18 mouse cellular contexts compared by ENCODE assay signal in genomic region chr15:89285004-89285403, GRCm38 (mm10). TPM values are rescaled to one million over a fixed set of nuclear protein-coding genes. Genes with fewer than 3 reads are reported as not detected.
DNase-seq lines count a peak whose midpoint lies in the region; ATAC-seq lines count a peak whose summit lies in the region.
"Had no signal": no experiment of that assay in that cellular context is flagged by ENCODE, and none has a peak within 500 bp of the region (broad histone marks: within the 10 kb centered on the region; RNA-seq: fewer than 3 reads in every experiment).

No protein-coding gene starts in this region.

- H3K27me3 ChIP-seq in liver, embryonic 12.5 days (replicated peaks): no peaks in the 10 kb centered on the region
- H3K27me3 ChIP-seq in heart, embryonic 10.5 days (ENCODE audit: insufficient read depth, poor library complexity, severe bottlenecking): no peaks in the 10 kb centered on the region
- H3K27me3 ChIP-seq in midbrain, embryonic 16.5 days (ENCODE audit: control insufficient read depth, insufficient read depth, low read depth, low read length): no peaks in the 10 kb centered on the region
- H3K27me3 ChIP-seq: heart, embryonic 15.5 days; hindbrain, embryonic 15.5 days; kidney, embryonic 15.5 days; limb, embryonic 13.5 days; midbrain, embryonic 15.5 days had no signal

- peak overlapping the region; percentile 89 for H3K27ac ChIP-seq in liver, embryonic 12.5 days
- H3K27ac ChIP-seq in heart, embryonic 10.5 days: no peak overlapping the region
- no peak overlapping the region for H3K27ac ChIP-seq in midbrain, embryonic 16.5 days (ENCODE audit: low read length)
- H3K27ac ChIP-seq: heart, embryonic 15.5 days; hindbrain, embryonic 15.5 days; kidney, embryonic 15.5 days; limb, embryonic 13.5 days; midbrain, embryonic 15.5 days had no signal

- peaks cover 42% of the 10 kb centered on the region for H3K4me1 ChIP-seq in liver, embryonic 12.5 days
- H3K4me1 ChIP-seq in heart, embryonic 10.5 days: peaks cover 9% of the 10 kb centered on the region; the same call in 1 of the 2 replicates
- H3K4me1 ChIP-seq in midbrain, embryonic 16.5 days (ENCODE audit: control insufficient read depth, insufficient read depth, low read length): no peaks in the 10 kb centered on the region
- H3K4me1 ChIP-seq: heart, embryonic 15.5 days; hindbrain, embryonic 15.5 days; kidney, embryonic 15.5 days; limb, embryonic 13.5 days; midbrain, embryonic 15.5 days had no signal

- peak overlapping the region; percentile 62 for H3K9ac ChIP-seq in liver, embryonic 12.5 days
- H3K9ac ChIP-seq in midbrain, embryonic 16.5 days (ENCODE audit: low read depth, low read length): no peak overlapping the region
- H3K9ac ChIP-seq: heart, embryonic 15.5 days; hindbrain, embryonic 15.5 days; kidney, embryonic 15.5 days; limb, embryonic 13.5 days; midbrain, embryonic 15.5 days had no signal

- no peaks in the 10 kb centered on the region for H3K9me3 ChIP-seq in liver, embryonic 12.5 days (replicated peaks)
- no peaks in the 10 kb centered on the region for H3K9me3 ChIP-seq in heart, embryonic 10.5 days
- no peaks in the 10 kb centered on the region for H3K9me3 ChIP-seq in midbrain, embryonic 16.5 days (replicated peaks; ENCODE audit: control insufficient read depth, low read length, poor library complexity, severe bottlenecking)
- H3K9me3 ChIP-seq: heart, embryonic 15.5 days; hindbrain, embryonic 15.5 days; kidney, embryonic 15.5 days; limb, embryonic 13.5 days; midbrain, embryonic 15.5 days had no signal

- H3K4me3 ChIP-seq in liver, embryonic 12.5 days: peak overlapping the region; percentile 26; the same call in 1 of the 2 replicates
- no peak overlapping the region for H3K4me3 ChIP-seq in heart, embryonic 10.5 days
- no peak overlapping the region for H3K4me3 ChIP-seq in midbrain, embryonic 16.5 days (ENCODE audit: low read depth, low read length)
- H3K4me3 ChIP-seq: heart, embryonic 15.5 days; hindbrain, embryonic 15.5 days; kidney, embryonic 15.5 days; limb, embryonic 13.5 days; midbrain, embryonic 15.5 days had no signal

- H3K36me3 ChIP-seq in liver, embryonic 12.5 days: peaks cover 96% of the 10 kb centered on the region
- H3K36me3 ChIP-seq in heart, embryonic 10.5 days: peaks cover 92% of the 10 kb centered on the region
- peaks cover 41% of the 10 kb centered on the region for H3K36me3 ChIP-seq in midbrain, embryonic 16.5 days (ENCODE audit: control insufficient read depth, insufficient read depth, low read length)

- DNase-seq in cerebellum, adult 11 months: peak; percentile 40
- no peak for DNase-seq in cerebellum, postnatal 14 days
- no peak for DNase-seq in frontal cortex, postnatal 25 days (ENCODE audit: low spot score in 2 of 2)
- DNase-seq in 416B (ENCODE audit: low read depth): peak; percentile 22
- no peak for DNase-seq in heart, embryonic 10.5 days (ENCODE audit: low spot score)
- DNase-seq: adrenal gland, postnatal 36 days; gastrocnemius, postnatal 25 days; layer of hippocampus, postnatal 36 days; lung, postnatal 4 days had no signal

- peak overlapping the region; percentile 69 for H3K4me2 ChIP-seq in liver, embryonic 12.5 days
- H3K4me2 ChIP-seq in midbrain, embryonic 16.5 days (ENCODE audit: low read length): no peak overlapping the region
- H3K4me2 ChIP-seq: heart, embryonic 15.5 days; hindbrain, embryonic 15.5 days; kidney, embryonic 15.5 days; limb, embryonic 13.5 days; midbrain, embryonic 15.5 days had no signal

- peak; percentile 56 for ATAC-seq in frontal cortex, adult (ENCODE audit: low TSS enrichment)
- peak; percentile 77 for ATAC-seq in liver, embryonic 12.5 days
- ATAC-seq in midbrain, embryonic 16.5 days: no peak
- ATAC-seq: midbrain, embryonic 15.5 days had no signal

RNA-seq across cellular contexts. Expression of gene Sbf1, which starts 30.1 kb away (rescaled TPM):
- polyA plus RNA-seq in liver, embryonic 12.5 days (2016; fragmentation: Nextera tagmentation; extraction: Ambion mirVana): 32.5 and 34.1 TPM in 2 replicates
- polyA plus RNA-seq in heart, embryonic 10.5 days (2016; fragmentation: Nextera tagmentation; extraction: Ambion mirVana): 53.3 and 57.2 TPM in 2 replicates
- 92.9 and 101 TPM in 2 replicates for polyA plus RNA-seq in midbrain, embryonic 16.5 days (2015; fragmentation: Nextera tagmentation; extraction: Ambion mirVana)

RNA-seq across cellular contexts. Expression of gene Adm2, which starts 37.5 kb away (rescaled TPM):
- 3.3 TPM in 2 replicates for polyA plus RNA-seq in liver, embryonic 12.5 days (2016; fragmentation: Nextera tagmentation; extraction: Ambion mirVana)
- polyA plus RNA-seq in heart, embryonic 10.5 days (2016; fragmentation: Nextera tagmentation; extraction: Ambion mirVana): 0.39 and 0.65 TPM in 2 replicates
- polyA plus RNA-seq in midbrain, embryonic 16.5 days (2015; fragmentation: Nextera tagmentation; extraction: Ambion mirVana): not detected in 2 replicates
- polyA plus RNA-seq: hindbrain, embryonic 15.5 days; midbrain, embryonic 15.5 days had no signal

RNA-seq across cellular contexts. Expression of gene Miox, which starts 49.2 kb away (rescaled TPM):
- 2.4 and 3.7 TPM in 2 replicates for polyA plus RNA-seq in liver, embryonic 12.5 days (2016; fragmentation: Nextera tagmentation; extraction: Ambion mirVana)
- not detected in 2 replicates for polyA plus RNA-seq in heart, embryonic 10.5 days (2016; fragmentation: Nextera tagmentation; extraction: Ambion mirVana)
- not detected in 2 replicates for polyA plus RNA-seq in midbrain, embryonic 16.5 days (2015; fragmentation: Nextera tagmentation; extraction: Ambion mirVana)
- polyA plus RNA-seq: hindbrain, embryonic 15.5 days; limb, embryonic 13.5 days; midbrain, embryonic 15.5 days; thymus, postnatal 0 days had no signal

Comparison
In these comparisons a context has a peak if more than half of its experiments do, and no peak if none do; other contexts are left out.
1. DNase-seq: peak in cerebellum, adult 11 months (single experiment) and 416B (single experiment); none in cerebellum, postnatal 14 days (0 of 2), frontal cortex, postnatal 25 days (0 of 2) and heart, embryonic 10.5 days (single experiment).